Mouse (Mus musculus) left cerebral cortex, adult 9 months (tissue): ENCODE measurements around the gene Tns4.

Source experiments
- DNase-seq, 2 experiments: peaks; one replicate each; pipeline ENCODE4 v3.0.0; 2022; ENCODE audit warnings: low spot score in 2 of 2

Gene Tns4

DNA sequence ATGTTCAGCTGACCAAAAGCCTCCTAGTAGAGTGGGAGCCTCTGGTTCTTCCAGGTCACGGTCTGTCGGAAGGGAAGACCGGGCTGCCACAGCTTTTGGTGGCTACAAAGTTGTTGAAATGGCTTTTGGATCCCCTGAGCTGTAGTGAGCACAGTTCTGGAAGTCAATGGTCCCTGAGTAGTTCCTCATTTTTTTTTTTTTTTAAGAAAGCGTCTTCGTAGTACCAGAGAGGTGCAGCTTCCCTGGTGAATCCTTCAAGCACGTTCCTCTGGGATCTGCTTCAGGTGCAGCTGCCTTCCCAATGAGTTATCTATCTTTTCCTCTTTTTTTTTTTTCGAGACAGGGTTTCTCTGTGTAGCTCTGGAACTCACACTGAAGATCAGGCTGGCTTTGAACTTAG, 4.6 kb upstream of the Tns4 start:
- no peak for DNase-seq

DNA sequence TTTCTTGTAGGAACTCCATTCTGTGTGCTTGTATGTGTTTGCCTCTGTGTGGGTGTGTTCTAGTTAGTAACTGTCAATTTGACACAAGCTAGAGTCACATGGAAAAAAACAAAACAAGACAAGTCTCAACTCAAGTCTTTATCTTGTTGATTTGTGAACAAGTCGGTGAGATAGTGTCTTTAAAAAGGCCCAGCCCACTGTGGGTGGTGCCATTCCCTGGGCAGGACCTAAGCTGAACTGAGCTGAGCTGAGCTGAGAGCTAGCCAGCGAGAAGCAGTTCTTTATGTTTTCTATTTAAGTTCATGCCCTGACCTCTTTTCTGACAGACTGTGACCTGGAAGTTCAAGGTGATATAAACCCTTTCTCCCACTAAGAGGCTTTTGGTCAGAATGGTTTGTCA, 2.6 kb upstream of the Tns4 start:
- DNase-seq: no peak

DNA sequence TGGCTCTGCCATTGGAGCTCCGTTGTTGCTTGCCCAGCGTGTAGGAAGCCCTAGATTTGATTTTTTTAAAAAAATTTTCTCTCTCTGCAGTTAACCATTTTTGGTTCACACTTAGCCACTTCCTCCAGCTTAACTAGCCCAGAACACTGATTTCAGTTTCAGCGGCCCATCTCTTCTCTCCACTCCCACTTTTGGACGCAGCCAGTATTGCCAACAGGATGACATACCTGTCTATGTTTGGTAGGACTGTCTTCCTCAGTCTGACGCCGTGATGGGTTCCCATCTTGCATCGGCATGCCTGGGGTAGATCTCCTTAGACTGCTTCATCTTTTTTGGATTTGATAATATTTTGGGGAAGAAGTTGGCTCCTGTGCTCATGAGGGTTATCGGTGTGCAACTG, 1.3 kb upstream of the Tns4 start:
- DNase-seq: no peak

DNA sequence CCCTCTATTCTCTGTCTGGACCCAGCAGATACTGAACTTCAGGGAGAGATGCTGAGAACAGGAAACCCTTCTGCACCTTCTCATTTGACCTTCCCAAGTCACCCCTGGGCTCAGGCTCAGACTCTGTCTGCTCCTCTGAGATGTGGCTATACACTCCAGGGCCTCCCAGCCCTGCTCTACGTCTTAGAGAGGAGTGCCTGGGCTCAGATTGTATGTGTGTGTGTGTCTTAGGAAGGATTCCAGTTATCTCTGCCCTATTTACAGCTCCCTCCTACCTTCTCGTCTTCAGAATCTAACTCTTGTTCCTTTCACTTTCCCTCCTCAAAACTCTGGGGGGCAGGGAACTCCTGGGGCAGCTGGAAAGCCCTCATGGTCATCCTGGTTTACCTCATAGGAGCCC, 620 bp downstream of the Tns4 start:
- no peak for DNase-seq

DNA sequence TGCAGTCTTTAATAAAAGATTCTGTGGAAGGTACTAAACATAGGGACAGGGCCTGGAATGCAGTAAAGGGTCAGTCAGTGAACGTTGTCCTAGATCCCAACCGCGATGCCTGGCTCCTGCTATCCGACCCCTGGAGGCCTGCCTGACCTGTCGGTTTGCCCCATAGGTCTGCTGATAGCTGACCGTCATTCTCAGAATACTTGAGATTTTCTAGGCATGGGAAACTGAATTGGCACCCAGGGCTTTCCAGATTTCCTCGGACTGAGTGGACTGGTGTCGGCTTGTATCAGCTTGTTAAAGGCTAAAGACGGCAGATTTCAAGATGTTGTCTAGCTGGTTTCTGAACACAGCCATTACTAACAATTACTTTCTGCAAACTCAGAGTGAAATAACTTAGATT, 4.7 kb downstream of the Tns4 start:
- no peak for DNase-seq

DNA sequence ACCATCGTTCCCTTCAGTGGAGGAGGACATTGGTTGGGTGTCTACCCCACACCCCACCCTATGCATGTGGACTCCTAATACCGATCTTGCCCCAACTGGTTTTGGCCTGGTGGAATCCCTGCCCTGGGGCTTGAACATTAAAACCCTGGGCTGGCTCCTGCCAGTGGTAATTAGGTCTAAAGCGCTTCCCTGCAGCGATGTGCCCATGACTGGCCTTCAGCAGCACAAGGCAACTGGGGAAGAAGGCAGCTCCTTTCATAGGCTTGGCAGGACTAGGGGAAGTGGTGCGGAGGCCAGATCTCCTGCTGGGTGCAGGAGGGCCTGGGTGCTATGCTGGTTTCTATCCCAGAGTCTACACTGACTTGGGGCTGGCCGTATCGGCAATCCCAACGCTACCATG, 5.6 kb downstream of the Tns4 start:
- no peak for DNase-seq

DNA sequence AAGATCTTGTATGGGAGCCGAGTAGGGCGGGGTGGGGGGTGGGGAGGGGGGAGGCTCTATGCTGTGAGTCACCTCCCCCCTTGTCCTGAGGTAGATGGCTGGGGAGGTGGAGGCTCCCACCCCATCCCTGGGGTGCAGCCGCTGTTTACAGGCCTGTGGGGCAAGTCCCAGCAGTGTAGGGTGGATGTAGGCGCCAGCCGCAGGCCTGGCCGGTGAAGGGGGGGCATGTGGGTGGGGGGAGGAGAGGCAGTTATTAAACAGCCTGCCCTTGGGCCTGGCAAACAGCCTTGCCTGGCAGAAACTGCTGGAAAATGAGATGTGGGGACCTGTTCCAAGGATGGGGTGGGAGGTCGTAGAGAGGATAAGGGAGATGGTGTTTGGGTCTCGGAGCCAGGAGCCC, 7.0 kb downstream of the Tns4 start:
- no peak for DNase-seq

DNA sequence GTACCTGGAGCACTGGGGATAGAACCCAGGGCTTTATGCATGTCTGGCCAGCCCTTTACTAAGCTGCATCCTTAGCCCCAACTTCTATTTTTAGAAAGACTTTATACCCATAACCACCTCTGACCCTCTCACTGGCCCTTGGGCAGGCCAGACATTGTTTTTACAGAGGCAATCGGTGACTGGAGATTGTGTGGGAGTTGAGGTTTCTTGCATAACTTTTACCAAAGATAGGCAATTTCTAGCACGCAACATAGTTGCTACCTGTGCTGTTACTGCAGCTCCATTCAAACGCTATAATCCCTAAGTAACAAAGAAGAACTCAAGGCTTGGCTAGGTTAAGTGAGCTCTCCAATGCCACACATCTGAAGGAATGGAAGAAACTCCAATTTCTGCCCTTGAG, 7.5 kb downstream of the Tns4 start:
- no peak for DNase-seq

DNA sequence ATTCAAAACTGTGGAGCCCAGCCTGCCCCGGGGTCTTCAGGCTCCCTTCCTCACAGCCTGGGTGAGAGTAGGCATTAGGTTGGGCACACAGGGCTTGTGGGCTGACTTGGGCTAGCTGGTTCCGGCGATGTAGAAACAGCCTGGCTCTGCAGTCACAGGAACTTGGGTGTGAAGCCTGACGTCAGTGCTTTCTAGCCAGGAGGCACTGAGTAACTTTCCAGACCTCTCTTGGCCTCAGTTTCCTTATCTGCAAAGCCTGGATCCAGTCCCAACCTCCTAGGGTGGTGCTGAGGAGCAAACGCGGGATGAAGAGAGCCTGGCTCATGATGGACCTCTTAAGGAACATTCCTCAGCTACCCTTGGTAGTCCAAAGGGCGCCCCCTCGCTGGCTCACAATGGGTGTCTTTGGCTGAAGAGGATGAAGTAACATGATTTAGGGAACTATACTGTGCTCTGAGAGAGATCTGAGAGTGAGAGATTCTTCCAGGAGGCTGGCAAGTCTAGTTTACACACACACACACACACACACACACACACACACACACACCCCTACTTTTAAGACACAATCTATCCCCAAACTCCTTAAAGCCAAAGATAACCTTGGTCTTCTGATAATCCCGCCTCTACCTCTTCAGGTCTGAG, 8.1 kb downstream of the Tns4 start:
- DNase-seq: no peak

DNA sequence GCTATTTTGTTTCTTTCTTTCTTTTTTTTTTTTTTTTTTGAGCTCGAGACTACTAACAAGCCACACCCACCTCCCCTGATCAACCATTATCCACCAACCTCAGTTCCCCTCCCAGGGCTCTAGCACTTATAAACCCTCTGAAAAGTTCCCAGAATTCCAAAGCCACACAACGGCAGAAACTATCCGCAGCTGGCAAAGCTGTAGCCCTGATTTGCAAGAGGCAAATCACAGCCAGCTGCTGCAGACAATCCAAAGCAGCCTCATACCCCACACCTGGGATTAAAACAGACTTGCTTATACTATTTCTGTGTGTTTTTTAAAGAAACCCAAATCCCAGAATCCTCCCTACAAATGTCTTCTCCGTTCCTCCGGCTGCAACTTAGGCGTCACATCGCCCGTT, 11.2 kb downstream of the Tns4 start:
- DNase-seq: no peak

DNA sequence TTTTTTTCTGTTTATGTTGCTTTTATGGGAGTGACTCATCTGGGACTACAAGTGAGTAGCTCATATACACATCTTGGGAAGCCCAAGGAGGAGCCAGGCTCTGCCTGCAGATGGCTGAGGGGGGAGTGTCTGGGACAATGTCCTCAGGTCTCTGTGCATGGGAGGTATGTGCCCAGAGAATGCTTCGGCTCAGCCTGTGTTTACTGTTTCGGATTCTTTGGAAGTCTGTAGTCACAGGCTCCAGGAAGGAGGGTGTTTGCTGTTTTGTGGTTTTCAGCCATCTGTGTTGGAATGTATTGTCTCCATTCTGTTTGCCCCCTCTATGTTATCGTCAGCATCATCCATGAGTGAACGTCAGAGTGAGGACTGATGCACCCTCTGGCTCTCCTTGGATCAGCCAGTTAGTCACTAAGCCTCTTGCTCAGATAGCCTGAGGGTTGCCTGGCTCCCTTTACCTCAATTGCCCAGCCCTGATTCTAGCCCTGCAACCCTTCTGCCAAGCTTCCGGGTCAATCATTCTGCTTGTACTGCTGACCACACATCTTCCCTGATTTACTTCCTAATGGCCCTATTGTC, 12.3 kb downstream of the Tns4 start:
- no peak for DNase-seq

DNA sequence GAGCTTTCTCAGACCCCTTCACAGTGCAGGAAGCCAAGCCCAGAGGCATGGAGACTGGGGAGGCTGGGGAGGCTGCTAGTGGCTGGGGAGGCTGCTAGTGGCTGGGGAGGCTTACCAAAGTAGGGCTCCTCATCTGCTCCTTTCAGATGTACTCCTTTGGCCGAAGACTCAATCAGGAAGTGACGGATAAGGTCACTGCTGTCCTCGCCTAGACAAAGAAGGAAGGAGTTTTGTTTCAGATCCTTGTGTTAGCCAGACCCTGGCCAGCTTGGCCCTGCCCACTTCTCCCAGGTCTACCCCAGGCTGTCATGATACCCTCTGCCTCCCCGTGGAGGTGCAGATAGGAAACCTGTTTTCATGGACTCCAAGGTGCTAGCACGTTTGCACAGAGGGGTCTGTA, 15.3 kb downstream of the Tns4 start:
- no peak for DNase-seq

DNA sequence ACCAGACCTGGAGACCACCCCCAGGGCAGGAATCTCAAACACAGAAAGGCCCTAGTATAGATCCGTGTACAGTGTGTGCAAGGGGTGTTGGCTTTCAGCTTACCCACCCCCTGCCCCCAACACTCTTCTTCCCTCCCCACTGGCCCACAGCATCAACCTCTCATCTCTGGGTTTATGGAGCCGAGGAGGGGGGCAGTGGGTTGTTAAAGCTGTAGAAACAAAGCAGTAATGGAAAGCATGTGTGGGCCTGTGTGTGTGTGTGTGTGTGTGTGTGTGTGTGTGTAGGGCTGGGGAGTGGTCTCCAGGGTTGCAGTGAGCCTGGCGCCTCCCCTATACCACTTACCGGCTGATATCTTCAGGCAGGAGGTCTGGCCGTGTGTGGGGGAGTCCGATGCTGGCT, 17.2 kb downstream of the Tns4 start:
- no peak for DNase-seq

DNA sequence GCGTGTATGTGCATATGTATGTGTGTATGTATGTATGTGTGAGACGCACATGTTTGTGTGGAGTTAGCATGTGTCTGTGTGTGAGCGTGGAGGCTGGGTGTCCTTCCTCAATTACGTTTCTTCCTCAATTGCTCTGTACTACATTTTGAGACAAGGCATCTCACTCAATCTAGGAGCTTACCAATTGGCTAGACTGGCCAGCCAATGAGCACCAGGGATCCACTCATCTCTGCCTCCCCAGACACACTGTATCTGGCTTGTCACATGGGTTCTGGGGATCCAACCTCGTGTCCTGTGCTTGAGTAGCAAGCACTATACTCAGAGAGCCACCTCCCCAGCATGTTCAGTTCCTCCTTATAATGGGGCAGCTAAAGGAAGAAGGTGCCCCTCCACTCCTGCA, 20.7 kb downstream of the Tns4 start:
- DNase-seq: no peak

DNA sequence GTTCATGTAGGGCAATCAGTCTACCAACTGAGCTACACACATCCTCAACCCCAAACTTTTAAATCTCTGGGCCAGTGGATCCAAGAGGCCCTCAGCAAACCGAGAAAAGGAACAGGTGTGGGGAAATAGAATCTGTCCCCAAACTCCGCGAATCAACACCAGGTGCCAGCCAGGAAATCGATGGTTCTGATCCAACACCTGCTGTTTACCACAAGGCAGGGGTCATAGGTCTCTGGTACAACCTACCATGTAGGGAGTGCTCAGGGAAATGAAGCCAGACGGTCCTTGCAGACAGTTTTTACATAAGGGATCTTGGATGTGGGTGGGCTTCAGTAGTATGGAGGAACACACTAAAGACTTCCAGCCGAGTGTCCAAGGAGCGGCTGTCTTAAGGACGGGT, 21.5 kb downstream of the Tns4 start:
- no peak for DNase-seq

DNA sequence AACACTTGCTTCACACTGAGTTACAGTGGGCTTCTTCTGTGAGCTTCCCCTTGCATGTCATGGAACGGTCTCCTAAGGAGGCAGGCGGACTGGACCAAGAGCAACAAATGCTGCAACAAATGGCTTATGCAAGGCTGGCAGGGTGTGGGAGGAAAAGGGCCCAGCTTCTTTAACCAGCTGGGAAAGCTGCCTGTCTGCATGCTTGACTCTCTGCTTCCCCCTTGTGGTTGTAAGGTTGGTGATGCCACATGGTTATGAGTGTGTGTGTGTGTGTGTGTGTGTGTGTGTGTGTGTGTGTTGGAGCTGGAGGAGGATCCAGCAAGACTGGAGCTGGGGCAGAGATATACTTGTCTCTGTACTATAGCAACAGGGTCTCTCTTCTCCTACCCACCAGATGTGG, 23.1 kb downstream of the Tns4 start:
- DNase-seq: peak; percentile 71 to 89

DNA sequence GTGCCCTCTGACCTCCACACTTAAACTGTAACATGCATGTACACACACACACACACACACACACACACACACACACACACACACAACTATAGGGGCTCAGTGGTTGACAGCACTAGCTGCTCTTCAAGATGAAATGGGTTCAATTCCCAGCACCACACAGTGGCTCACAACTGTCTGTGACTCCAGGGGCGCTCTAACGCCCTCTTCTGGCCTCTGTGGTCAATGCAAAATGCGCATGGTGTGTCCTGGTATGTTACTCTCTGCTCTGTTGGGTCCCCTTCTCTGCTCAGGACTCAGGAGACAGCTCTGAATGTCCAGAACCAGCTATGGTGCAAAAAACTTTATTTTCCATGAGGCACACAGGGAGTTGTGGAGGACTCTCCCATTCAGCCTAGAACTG, 23.8 kb downstream of the Tns4 start:
- no peak for DNase-seq

DNA sequence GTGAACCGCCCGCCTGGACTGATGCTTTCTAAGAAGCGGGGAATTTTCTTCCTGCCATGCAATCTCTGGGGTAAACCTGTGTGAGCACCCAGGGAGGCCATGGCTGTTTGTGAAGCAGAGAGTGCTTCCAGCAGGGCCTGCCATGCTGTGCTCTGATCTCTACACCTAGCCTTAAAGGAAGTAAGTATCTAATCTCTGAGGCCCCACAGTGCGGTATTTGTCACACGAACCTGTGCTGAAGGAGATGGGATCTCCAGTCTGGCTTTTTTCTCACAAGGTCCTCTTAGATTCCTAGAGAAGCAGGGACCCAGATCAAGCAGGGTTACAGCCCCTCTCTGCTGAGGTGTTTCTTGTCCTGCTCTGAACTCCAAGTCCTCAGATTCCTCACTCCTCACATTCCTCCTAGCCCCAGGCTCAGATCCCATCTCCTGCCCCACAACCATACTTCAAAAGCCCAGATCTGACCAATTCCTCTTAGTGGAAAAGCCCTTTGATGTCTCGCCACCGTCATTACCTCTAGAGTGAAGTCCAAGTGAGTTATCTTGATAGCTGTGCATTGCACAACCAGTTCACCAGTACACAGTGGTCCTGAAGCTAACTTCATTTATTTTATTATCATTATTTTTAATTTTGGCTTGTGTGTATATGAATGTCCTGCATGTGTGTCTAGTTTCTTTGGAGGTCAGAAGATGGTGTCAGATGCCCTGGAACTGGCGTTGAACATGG, 25.5 kb downstream of the Tns4 start:
- DNase-seq: no peak

DNA sequence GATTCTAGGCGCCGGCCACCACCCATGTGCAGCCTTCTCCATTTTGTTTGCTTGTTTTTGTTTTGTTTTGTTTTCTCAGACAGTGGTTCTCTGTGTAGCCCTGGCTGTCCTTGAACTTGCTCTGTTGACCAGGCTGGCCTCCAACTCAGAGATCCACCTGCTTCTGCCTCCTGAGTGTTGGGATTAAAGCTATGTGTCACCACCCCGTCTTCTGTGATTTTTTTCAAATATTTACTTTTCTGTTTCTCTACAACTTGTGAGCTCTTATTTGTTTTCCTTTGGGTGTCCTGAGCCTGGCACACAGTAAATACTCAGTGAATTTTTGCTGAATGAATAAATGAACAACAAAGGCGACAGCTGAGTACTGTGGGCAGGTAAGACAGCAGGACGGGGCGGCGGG, 26.4 kb downstream of the Tns4 start:
- DNase-seq: no peak

DNA sequence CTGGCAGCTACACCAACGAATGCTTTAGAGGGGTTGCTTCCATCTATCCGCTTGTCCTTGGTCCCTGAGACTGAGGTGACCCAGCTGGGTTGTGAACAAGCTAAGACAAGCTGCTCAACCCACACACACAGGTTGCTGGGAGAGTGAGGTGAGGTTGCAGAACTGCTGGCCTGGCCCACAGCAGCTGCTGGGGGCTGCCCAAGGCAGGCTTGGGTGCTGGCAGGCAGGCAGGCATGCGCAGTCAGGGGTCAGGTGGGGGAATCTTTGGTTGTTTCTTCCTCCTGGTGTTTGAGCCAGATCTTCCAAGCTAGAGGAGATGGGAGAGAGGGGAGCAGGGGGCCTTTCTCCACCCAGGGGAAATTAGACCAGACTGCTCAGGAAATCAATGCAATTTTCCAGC, 28.7 kb downstream of the Tns4 start:
- no peak for DNase-seq

DNA sequence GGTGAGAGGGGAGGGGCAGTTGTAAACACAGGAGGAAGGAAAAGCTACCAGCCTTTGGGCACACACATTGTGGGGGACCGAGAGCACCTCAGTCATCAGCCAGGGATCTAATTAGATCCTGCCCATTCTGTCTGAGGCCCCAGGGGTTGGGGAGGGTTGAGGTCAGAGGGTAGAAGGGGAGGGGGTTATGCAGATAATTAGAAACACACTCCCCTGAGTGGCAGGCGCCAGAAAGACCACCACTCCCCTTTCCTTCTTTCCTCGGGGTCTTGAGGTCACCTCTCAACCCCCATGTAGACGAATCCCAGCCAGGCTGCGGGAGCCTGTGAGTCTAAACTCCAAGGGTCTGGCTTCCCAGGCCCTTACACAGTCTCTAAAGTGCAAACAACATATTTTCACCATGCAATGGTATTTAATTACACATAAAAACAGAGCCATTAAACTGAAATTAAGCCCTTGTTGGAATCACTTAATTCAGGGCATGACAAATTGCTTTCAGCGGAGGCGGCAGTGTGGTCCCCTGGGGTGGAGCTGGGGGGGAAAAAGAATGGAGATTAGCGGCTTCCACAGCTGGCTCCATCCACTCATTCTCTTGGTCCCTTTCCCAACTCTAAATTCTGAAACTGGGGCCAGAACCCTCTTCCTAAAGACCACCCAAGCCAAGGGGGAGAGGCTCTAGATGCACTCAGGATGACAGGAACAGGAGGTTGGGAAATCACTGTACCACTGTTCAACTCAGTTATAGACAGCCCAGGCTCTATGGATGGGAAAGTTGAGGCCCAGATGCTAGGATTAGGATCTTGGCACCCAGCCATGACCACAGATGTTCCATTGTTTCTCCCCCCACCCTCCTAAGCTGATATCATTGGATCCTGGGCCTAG, 33.3 kb downstream of the Tns4 start:
- no peak for DNase-seq

DNA sequence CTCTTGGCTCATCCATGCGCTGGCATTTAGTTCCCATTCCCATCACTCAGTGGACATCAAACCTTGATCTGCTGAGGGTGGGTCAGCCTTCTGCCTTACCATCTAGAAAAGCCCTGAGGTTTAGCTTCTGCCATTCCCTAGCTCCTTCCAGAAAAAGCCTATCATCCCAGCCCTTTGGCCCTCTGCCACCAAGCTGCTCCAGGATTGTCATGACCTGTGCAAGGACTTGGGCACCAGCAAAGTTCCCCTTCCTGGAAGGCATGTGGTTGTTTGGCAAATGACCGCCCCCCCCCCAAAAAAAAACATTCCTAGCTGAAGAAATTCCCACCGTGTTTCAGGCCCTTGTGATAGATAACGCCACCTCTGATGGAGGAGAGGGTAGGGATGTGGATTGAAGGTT, 34.0 kb downstream of the Tns4 start:
- no peak for DNase-seq

DNA sequence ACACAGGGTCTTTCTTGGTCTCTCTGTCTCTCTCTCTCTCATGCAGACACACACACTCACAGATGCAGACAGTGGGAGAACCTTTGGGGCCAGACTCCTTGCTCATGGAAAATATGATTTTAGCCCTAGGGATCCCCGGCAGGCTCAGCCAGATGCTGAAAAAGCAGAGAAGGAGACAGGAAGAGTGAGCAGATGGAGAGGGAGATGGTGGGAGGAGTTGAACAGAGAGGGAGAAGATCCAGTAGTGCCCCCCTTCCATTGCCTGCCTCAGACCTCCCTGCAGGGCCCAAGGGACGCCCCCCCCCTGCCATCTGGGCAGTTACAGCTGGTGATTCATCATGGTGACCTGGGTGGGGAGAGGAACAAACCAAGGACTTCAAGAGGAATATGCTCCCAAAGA, 41.5 kb downstream of the Tns4 start:
- no peak for DNase-seq
